Mouse (Mus musculus) hindbrain, embryonic 16.5 days (tissue): ENCODE data around the gene Zfp512. TPM values are rescaled to one million over a fixed set of nuclear protein-coding genes. Genes with fewer than 3 reads are reported as not detected.
A peak's percentile ranks its signal among the peaks of the same experiment; 100 is the strongest.
"Not testable (repeated sequence)": the region's sequence is repeated elsewhere in the genome, so short reads cannot be mapped to it uniquely, and the experiment has no call there.

ENCODE experiments used
- ATAC-seq: fragments of 200-750 bp; cut with Nextera tagmentation; 2 replicates; pipeline ENCODE4 v1.8.0; 2017; ENCODE audit warnings: moderate TSS enrichment, moderate library complexity
- H3K27ac ChIP-seq: fragments of 300-500 bp; sonication (generic); 2 replicates; pipeline ENCODE4 v1.5.1; 2014; ENCODE audit warnings: low read depth, mild to moderate bottlenecking, control low read depth, low read length, moderate library complexity
- H3K27me3 ChIP-seq: fragments of 300-500 bp; sonication (generic); replicated peaks from 2 replicates; pipeline ENCODE4 v1.6.1; 2014; ENCODE audit warnings: low read length; ENCODE audit not compliant: control insufficient read depth, insufficient read depth
- H3K36me3 ChIP-seq: fragments of 300-500 bp; sonication (generic); 2 replicates; pipeline ENCODE4 v1.6.1; 2014; ENCODE audit warnings: mild to moderate bottlenecking, low read length, moderate library complexity, mixed read lengths; ENCODE audit not compliant: control insufficient read depth, insufficient read depth
- H3K4me1 ChIP-seq: fragments of 300-500 bp; sonication (generic); 2 replicates; pipeline ENCODE4 v1.6.1; 2014; ENCODE audit warnings: low read depth, low read length; ENCODE audit not compliant: control insufficient read depth, insufficient read depth
- H3K4me2 ChIP-seq: fragments of 300-500 bp; sonication (generic); 2 replicates; pipeline ENCODE4 v1.6.1; 2014; ENCODE audit warnings: mild to moderate bottlenecking, low read length, control low read depth, moderate library complexity
- H3K4me3 ChIP-seq: fragments of 300-500 bp; sonication (generic); 2 replicates; pipeline ENCODE4 v1.5.1; 2014; ENCODE audit warnings: mild to moderate bottlenecking, low read length, control low read depth, moderate library complexity
- H3K9ac ChIP-seq: fragments of 300-500 bp; sonication (generic); 2 replicates; pipeline ENCODE4 v1.6.1; 2014; ENCODE audit warnings: low read depth, mild to moderate bottlenecking, control low read depth, low read length, moderate library complexity
- H3K9me3 ChIP-seq: fragments of 300-500 bp; sonication (generic); 2 replicates; pipeline ENCODE4 v1.6.1; 2014; ENCODE audit warnings: mild to moderate bottlenecking, low read length, moderate library complexity; ENCODE audit not compliant: control insufficient read depth
- WGBS: fragments of 180-500 bp; shearing (Covaris S2); extraction: QIAGEN DNeasy Blood & Tissue Kit; methylation state at CpG from one replicate; pipeline ENCODE4 v1.1.7; 2014; 5-methylcytosine and 5-hydroxymethylcytosine counted together
- polyA plus RNA-seq: library from polyadenylated mRNA; unstranded; fragments of >200 nt; fragmentation: Nextera tagmentation; extraction: Ambion mirVana; gene quantifications from 2 replicates; pipeline ENCODE4 v1.2.1, GENCODE M21; 2015

Gene Zfp512
- polyA plus RNA-seq, 1 experiment from 2014 or later: 112 TPM

GRCm38 (mm10) chr5:31526354-31527116, 74.3 kb downstream of the Zfp512 start, which contains the start of gene Slc4a1ap:
Slc4a1ap (plus strand) TSS chr5:31526995.
- Histone ChIP-seq H3K27me3 (no peaks in the 10 kb centered on the region), H3K27ac (peak within 1 kb of the TSS; percentile 90), H3K4me1 (peaks cover 27% of the 10 kb centered on the region), H3K36me3 (peaks cover 12% of the 10 kb centered on the region; the same call in 1 of the 2 replicates), H3K4me2 (peak within 1 kb of the TSS; percentile 88), H3K9ac (peak within 1 kb of the TSS; percentile 86), H3K4me3 (peak within 1 kb of the TSS; percentile 88), H3K9me3 (no peaks in the 10 kb centered on the region)
- 1% methylated on average over 28 of the region's 28 CpGs for WGBS
- ATAC-seq: peak; percentile 96

- Histone ChIP-seq H3K36me3 (peaks cover 18% of the 10 kb centered on the region), H3K9me3 (no peaks in the 10 kb centered on the region), H3K27ac (peak overlapping the region; percentile 90), H3K4me3 (peak overlapping the region; percentile 88), H3K4me1 (peaks cover 27% of the 10 kb centered on the region), H3K4me2 (peak overlapping the region; percentile 88), H3K27me3 (no peaks in the 10 kb centered on the region), H3K9ac (peak overlapping the region; percentile 86)
- ATAC-seq: peak; percentile 53
- WGBS: 4% methylated on average over 37 of the region's 40 CpGs
Measured at GRCm38 (mm10) chr5:31527117-31527680, 75.0 kb downstream of the Zfp512 start.

DNA sequence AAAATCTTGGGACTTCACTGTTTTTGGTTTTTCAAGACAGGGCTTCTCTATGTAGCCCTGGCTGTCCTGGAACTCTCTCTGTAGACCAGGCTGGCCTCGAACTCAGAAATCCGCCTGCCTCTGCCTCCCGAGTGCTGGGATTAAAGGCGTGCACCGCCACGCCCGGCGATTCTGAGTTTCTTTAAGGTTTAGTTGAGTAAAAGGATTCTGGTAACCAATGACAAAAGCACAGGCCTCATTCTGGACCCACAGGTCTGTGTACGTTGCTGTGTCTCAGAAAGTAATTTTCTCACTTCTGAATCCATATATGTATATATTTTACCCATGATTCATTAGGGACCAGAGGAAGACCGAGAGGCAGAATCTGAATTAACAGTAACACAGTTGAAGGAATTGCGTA, 75.5 kb downstream of the Zfp512 start, which contains the start of gene Supt7l:
Supt7l (minus strand) TSS at position 101 of the 400 bp plus-strand sequence.
- Histone ChIP-seq H3K36me3 (peaks cover 16% of the 10 kb centered on the region), H3K4me2 (peak within 1 kb of the TSS; percentile 88), H3K4me3 (peak within 1 kb of the TSS; percentile 88), H3K27ac (peak within 1 kb of the TSS; percentile 90), H3K4me1 (peaks cover 27% of the 10 kb centered on the region), H3K9ac (peak within 1 kb of the TSS; percentile 86)
- 87% methylated on average over 11 of the region's 11 CpGs for WGBS
- not testable (repeated sequence) for H3K27me3 ChIP-seq, H3K9me3 ChIP-seq, ATAC-seq

DNA sequence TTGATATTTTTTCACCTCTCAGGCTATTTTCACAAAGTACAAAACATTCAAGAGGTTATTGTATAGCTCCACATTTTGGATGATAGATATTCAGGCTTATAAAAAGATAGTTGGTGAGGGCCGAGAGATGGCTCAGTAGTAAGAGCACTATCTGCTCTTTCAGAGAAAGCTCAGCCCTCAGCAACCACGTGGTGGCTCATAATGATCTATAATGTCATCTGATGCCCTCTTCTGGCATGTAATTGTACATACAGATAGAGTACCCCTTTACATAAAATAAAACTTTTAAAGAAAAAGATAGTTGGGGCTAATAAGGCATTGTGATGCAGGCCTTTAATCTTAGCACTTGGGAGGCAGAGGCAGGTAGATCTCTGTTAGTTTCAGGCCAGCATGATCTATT, 76.3 kb downstream of the Zfp512 start:
- 62% methylated on average over 2 of the region's 2 CpGs for WGBS
- Histone ChIP-seq H3K4me2 (no peak overlapping the region), H3K9ac (no peak overlapping the region), H3K27me3 (no peaks in the 10 kb centered on the region), H3K36me3 (peaks cover 15% of the 10 kb centered on the region), H3K9me3 (no peaks in the 10 kb centered on the region), H3K4me1 (peaks cover 27% of the 10 kb centered on the region), H3K27ac (no peak overlapping the region), H3K4me3 (no peak overlapping the region)
- no peak for ATAC-seq

Other genes starting within 250 kb of the Zfp512 start
- 172 and 185 TPM in 2 replicates for gene Ppm1g, start 231.7 kb upstream of the Zfp512 start, polyA plus RNA-seq
- 167 and 174 TPM in 2 replicates for gene Nrbp1, start 211.6 kb upstream of the Zfp512 start, polyA plus RNA-seq
- 0.41 TPM in 1 of 2 replicates, not detected in the other for gene Gm9970, start 211.2 kb upstream of the Zfp512 start, polyA plus RNA-seq
- gene Krtcap3, start 200.7 kb upstream of the Zfp512 start, polyA plus RNA-seq: 3.1 and 3.2 TPM in 2 replicates
- gene Ift172, start 161.3 kb upstream of the Zfp512 start, polyA plus RNA-seq: 31.5 and 38.2 TPM in 2 replicates
- 102 and 105 TPM in 2 replicates for gene Fndc4, start 156.4 kb upstream of the Zfp512 start, polyA plus RNA-seq
- 0.25 and 0.26 TPM in 2 replicates for gene Gckr, start 155.0 kb upstream of the Zfp512 start, polyA plus RNA-seq
- 0.09 TPM in 1 of 2 replicates, not detected in the other for gene 4930548H24Rik, start 33.3 kb downstream of the Zfp512 start, polyA plus RNA-seq
- gene Gpn1, start 42.3 kb downstream of the Zfp512 start, polyA plus RNA-seq: 85.4 and 92.1 TPM in 2 replicates
- 30.3 and 34.4 TPM in 2 replicates for gene Slc4a1ap, start 74.6 kb downstream of the Zfp512 start, polyA plus RNA-seq
- gene Supt7l, start 75.4 kb downstream of the Zfp512 start, polyA plus RNA-seq: 22.0 and 23.2 TPM in 2 replicates
- 197 and 215 TPM in 2 replicates for gene Mrpl33, start 144.5 kb downstream of the Zfp512 start, polyA plus RNA-seq
- 2.0 and 2.8 TPM in 2 replicates for gene Rbks, start 245.2 kb downstream of the Zfp512 start, polyA plus RNA-seq
- 49.0 and 53.3 TPM in 2 replicates for gene Babam2, start 245.3 kb downstream of the Zfp512 start, polyA plus RNA-seq